Mouse (Mus musculus) inflammation-experienced regulatory T-cells, adult 6 months (primary cell): ENCODE data around the gene Carmil1. TPM values are rescaled to one million over a fixed set of nuclear protein-coding genes. Genes with fewer than 3 reads are reported as not detected.

ENCODE experiments used
- ATAC-seq: one replicate; pipeline ENCODE4 v1.8.0; 2017
- polyA plus RNA-seq, 3 experiments: library from polyadenylated mRNA; unstranded; fragments of 100-300 nt; shearing (Covaris generic); gene quantifications; one replicate each; pipeline ENCODE4 v1.2.1; 2017

The Carmil1 gene
- polyA plus RNA-seq, 3 experiments from 2014 or later, result 0.24 to 2.4 (median 1.4) TPM

GRCm38 (mm10) chr13:24202314-24202713 lies 78.3 kb downstream of the Carmil1 start:
- ATAC-seq, result no peak

DNA sequence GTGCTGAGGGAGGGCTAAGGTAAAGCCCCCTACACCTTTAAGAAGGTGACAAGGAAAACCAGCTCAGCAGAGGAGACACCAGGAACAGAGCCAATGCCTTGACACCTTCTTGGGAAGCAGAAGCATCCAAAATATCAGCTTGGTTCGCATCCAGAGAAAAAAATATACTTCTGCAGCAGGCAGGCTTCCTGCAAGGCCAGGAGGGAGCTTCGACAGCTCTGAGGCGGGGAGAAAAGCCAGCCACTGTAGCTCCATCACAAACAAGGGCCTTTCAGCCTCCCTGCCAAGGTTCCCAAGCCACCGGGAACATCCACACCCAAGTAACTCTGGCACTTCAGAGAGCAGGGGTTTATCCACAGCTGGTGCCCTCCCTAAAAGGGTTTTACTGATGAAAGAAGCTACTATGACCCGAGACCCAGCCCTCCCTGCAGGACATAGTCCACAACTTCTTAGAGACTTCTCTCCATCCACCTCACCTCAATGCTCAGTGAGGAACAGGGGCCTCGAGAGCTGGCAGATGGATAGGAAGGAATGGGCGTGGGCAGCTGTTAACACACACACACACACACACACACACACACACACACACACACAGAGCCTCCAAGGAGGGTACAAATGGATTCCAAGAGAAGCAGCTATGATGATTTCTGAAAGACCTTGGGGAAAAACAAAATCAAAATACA lies 80.6 kb downstream of the Carmil1 start:
- no peak for ATAC-seq

DNA sequence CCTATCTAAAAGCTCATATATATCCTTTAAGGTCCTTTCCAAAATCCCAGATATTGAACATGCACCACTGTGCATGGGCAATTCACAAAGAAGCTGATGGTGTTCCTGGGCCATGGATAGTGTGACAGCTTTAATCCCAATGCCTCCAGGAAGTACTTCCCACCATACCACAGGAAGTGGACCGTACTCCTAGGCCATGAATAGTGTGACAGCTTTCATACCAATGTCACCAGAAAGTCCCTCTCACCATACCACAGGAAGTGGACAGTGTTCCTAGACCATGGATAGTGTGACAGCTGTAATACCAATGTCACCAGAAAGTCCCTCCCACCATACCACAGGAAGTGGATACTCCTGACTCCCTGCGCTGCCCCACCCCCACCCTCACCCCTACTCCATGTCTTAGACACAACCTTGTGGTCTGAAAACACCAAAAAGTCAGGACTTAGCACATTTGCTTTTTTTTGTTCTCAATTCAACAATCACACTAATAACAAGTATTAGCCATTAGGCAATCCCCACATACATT lies 82.1 kb downstream of the Carmil1 start:
- ATAC-seq, result no peak

- ATAC-seq, result no peak
Measured at GRCm38 (mm10) chr13:24195371-24195770, 85.2 kb downstream of the Carmil1 start.

- ATAC-seq, result no peak
Measured at GRCm38 (mm10) chr13:24194018-24194417, 86.6 kb downstream of the Carmil1 start.

GRCm38 (mm10) chr13:24190875-24191663 lies 89.5 kb downstream of the Carmil1 start:
- ATAC-seq, result no peak

DNA sequence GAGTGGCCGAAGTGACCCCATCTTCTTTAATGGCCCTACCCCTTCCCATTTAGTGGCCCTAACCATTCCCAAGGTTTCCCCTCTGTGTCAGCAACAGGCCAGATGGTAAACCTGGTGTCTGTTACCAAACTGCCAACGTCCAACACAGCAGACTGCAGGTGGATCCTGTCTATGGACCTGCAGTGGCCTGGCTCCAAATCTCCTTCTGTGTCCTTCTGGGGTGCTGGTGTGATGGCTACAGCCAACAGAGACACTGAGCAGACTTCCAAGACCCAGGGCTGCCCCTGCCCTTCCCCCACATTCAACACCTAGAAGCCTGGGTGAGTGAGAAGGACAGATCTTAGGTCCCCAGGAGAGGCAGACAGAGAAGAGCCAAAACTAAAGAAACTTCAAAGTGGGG lies 93.6 kb downstream of the Carmil1 start:
- no peak for ATAC-seq

DNA sequence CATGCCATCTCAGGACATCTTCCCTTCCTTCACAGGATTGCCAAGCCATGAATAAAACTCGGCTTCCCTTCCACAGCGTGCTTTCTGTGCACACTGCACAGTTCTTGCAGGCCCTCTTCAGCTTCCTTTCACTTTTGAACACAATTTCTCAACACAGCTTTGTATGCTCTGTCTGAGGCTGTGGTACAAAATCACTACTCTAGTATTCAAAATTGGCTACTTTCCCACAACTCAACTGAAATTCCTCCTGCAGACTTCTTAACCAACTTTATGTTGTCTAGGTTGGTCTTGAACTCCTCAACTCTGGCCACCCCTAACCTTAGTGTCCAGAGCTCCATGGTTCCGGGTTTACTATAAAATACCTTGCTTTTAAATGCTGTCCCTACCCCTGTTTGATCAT lies 95.0 kb downstream of the Carmil1 start:
- ATAC-seq, result no peak

DNA sequence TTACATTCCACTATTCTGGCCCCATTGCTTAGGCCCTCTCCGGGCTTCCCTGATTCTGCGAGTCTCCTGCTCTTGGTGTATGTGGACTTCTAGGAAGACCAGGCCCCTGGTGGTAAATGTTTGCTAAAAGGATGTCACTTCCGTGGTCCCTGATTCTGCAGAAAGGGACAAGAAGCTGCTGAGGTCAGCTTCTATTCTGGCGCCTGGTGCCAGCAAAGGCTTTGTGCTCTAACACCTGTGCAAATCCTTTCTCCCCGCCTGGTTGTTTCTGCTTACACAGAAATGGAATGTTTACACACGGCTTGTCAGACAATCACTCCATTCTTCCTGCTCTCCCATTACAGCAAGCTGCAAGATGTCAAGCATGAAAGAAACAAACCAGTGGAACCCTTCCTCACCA lies 97.7 kb downstream of the Carmil1 start:
- no peak for ATAC-seq

GRCm38 (mm10) chr13:24179538-24179937 lies 101.1 kb downstream of the Carmil1 start:
- ATAC-seq, result no peak

GRCm38 (mm10) chr13:24177600-24177999 lies 103.0 kb downstream of the Carmil1 start:
- ATAC-seq, result no peak

DNA sequence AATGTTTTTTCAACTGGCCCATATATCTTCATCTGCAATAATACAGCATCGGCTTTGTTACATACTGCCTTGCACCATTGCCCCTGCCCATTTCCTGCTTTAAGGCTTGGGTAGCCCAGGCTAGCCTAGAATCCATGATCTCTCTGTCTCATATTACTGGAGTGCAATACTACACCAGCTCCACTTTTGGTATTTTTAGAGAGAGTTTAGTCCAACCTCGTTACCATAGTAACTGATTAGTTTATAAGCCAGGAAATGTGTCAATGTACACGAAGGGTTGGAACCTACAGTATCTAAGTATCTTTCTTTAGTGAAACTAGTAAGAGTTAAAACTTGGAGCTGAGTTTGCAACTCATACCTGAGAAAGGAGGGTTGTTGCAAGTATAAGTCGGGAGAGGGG lies 103.8 kb downstream of the Carmil1 start:
- ATAC-seq, result no peak

DNA sequence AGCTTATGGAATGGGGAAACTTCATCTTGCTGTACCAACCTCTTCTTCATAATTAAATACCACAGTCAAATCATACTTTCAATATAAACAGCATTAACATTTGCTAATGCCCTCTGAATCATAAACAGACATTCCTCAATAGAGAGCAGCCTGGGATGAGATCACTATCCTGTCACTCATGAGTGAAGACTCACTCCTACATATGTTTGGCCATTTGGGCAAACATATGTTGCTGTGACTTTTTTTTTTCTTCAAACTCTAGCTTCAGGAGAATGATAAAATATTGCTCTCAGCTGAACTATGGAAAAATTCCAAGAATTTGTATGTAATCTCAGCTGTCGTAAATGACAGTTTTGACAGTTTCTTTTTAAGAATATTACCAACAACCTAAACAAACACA lies 110.9 kb downstream of the Carmil1 start:
- no peak for ATAC-seq

DNA sequence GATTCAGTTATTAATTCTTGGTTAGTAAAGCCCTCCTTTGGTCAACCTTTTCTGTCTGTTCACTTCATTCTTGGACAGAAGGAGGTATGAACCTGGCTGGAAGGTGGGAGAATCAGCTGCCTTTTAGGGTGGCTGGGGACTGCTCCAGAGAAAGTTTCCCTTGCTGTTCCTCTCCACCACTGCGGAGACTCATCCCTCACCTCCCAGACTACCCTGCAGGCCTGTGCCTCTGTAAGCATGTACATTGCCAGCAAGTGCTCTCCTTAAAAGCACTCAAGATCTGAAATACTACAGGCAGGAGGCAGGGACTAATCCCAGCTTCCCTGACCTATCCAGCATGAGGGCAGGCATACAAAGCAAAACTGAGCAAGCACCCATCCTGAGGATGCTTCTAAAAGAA lies 117.2 kb downstream of the Carmil1 start:
- ATAC-seq, result no peak

- no peak for ATAC-seq
Measured at GRCm38 (mm10) chr13:24161105-24161504, 119.5 kb downstream of the Carmil1 start.

DNA sequence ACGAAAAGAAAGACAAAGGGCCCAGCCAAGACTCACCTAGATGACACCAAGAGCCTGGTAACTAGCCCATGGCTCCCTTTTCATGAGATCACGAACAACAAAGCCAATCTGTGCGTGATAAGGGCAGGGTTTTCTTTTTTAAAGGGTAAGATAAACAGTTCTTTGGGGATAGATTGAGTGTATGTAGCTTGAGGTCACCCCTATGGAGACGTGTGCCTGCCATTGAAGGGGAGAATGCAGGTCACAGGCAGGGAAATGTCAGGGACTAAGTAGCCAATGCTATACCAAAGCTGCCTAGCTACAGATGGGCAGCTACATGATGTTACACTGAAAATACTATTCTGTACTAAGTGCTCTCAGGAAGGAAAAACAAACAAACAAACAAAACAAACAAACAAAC lies 120.6 kb downstream of the Carmil1 start:
- no peak for ATAC-seq

GRCm38 (mm10) chr13:24159190-24159965 lies 121.2 kb downstream of the Carmil1 start:
- ATAC-seq, result no peak

DNA sequence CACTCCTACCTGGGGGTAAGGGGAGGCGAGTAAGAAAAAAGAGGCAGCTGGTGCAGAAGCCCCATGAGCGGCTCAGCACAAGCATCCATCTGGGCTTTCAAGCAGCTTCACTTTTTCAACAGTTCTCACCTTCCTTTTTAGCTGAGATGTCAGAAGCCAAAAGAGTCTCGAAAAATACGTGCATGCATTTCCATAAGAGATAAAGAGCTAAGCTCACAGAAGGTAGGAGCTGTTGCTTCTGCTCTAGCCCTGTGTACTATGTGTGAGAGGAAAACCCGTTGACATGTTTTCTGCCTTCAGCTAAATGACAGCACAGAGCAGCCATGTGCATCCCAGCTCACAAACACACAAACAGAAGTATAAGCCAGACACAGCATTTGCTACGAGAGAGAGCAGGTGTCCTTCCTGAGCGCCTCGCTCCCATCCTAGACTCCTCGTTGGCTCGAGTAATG lies 123.0 kb downstream of the Carmil1 start:
- no peak for ATAC-seq

GRCm38 (mm10) chr13:24155190-24155589 lies 125.4 kb downstream of the Carmil1 start:
- no peak for ATAC-seq

GRCm38 (mm10) chr13:24154281-24155061 lies 126.1 kb downstream of the Carmil1 start:
- ATAC-seq, result no peak

DNA sequence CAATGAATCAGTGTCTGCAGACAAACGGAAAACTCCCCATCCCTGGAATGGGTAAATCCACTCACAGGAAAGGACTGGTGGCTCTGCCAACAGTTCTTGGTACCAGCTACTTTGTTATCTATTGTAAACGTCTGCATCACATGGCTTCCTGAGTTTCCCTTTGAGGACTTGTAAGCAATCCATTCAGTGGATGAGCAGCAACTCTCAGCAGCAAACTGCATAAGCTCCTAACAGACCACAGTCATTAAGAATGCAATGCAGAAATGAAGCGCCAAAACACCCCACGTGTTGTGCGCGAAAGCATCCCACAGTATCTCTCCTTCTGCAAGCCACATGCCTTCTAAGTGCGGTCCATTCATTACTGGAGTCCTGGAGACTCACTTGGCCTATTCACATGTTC lies 128.0 kb downstream of the Carmil1 start:
- no peak for ATAC-seq

DNA sequence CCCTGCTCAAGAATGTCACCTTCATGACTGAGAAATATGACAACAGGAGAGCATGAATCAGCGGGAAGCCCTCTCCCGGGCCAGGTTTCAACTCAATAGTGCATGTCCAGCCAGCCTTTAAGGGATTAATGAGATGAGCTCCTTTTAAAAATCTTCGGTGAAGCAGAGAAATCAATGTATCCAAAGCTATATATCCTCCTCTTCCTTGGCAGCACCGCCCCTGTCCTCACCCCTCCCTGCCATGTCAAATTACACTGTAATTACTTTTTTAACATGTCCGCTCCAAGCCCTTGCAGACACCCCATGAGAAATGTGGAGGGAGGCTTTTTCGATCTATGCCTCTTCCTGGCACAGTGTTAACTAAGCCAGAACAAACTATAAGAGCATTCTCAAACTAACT lies 129.3 kb downstream of the Carmil1 start:
- no peak for ATAC-seq
